Mouse (Mus musculus): ENCODE data around the gene Ddah2. TPM values are rescaled to one million over a fixed set of nuclear protein-coding genes. Genes with fewer than 3 reads are reported as not detected.
A peak's percentile ranks its signal among the peaks of the same experiment; 100 is the strongest.

Ddah2 gene
- total and polyA plus RNA-seq, 2 experiments from 2014 or later: 204 to 210 TPM

DNA sequence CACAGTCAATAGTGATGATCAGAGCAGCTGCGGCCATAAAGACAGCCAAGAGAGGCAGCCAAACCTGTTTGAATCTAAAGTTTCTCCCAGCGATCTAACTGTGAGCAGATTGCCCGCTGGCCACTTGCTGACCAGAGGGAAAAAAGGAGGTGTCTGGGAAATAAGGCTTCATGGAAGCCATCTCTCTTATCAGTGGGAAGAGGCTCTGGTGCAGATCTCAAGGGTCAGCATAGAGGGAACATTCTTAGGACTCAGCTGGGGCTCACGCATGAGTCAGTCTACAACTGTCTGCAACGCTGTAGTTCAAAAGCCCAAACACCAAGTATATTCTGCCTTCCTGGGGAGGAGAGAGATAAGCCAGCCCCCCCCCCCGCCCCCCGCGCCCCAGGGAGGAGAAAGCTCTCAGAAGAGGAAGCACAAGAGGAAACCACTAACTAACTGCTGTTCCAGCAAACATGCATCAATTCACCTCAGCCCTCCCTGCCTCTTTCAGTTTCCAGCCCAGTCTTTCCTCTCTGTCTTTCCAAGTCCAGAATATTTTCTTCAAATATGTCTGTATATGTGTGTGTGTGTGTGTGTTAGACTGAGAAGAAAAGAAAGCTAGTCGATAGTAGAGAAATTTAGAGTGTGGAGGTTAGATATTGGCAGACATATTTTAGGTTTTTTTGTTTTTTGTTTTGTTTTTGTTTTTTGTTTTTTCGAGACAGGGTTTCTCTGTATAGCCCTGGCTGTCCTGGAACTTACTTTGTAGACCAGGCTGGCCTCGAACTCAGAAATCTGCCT, 10.5 kb upstream of the Ddah2 start:
- Histone ChIP-seq H3K36me3 (ENCODE audit: insufficient read depth, low read length) (no peaks in the 10 kb centered on the region), H3K4me2 (ENCODE audit: low read depth, low read length, poor library complexity, severe bottlenecking) (no peak overlapping the region), H3K27ac (ENCODE audit: low read depth, low read length) (no peak overlapping the region), H3K4me1 (ENCODE audit: insufficient read depth, low read length) (no peaks in the 10 kb centered on the region; the same call in 1 of the 2 replicates), H3K9ac (replicated peaks; ENCODE audit: low read length, poor library complexity, severe bottlenecking) (no peak overlapping the region), H3K9me3 (ENCODE audit: low read length) (no peaks in the 10 kb centered on the region), H3K4me3 (ENCODE audit: low read depth, low read length) (no peak overlapping the region), H3K27me3 (ENCODE audit: insufficient read depth, low read length) (no peaks in the 10 kb centered on the region)
- TF ChIP-seq CTCF (IDR thresholded peaks at IDR 0.05): no peak
- 34% methylated on average over 11 of the region's 11 CpGs for WGBS
- ATAC-seq (ENCODE audit: low FRiP score) (no peak), DNase-seq (ENCODE audit: low spot score) (no peak)

DNA sequence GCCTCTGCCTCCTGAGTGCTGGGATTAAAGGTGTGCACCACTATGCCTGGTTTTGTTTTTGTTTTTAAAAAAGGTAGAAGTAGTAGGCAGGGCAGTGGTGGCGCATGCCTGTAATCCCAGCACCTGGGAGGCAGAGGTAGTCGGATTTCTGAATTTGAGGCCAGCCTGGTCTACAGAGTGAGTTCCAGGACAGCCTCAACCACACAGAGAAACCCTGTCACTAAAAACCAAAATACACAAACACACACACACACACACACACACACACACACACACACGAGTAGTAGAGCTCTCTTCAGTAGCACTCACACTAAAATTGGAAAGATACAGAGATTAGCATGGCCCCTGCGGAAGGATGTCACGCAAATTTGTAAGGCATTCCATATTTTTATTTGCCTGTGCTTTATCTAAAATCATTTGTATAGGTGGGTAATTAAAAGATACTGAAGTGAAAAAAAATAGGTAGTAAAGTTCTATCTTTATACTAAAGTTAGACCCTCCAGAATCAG, 9.8 kb upstream of the Ddah2 start:
- H3K27ac ChIP-seq (ENCODE audit: low read depth, low read length): no peak overlapping the region
- H3K4me1 ChIP-seq (ENCODE audit: insufficient read depth, low read length): no peaks in the 10 kb centered on the region; the same call in 1 of the 2 replicates
- H3K4me3 ChIP-seq (ENCODE audit: low read depth, low read length): no peak overlapping the region
- H3K27me3 ChIP-seq (ENCODE audit: insufficient read depth, low read length): no peaks in the 10 kb centered on the region
- DNase-seq (ENCODE audit: low spot score): no peak
- H3K36me3 ChIP-seq (ENCODE audit: insufficient read depth, low read length): no peaks in the 10 kb centered on the region
- TF ChIP-seq CTCF (IDR thresholded peaks at IDR 0.05): no peak
- ATAC-seq (ENCODE audit: low FRiP score): no peak
- 68% methylated on average over 5 of the region's 5 CpGs for WGBS
- no peak overlapping the region for H3K4me2 ChIP-seq (ENCODE audit: low read depth, low read length, poor library complexity, severe bottlenecking)
- no peaks in the 10 kb centered on the region for H3K9me3 ChIP-seq (ENCODE audit: low read length)
- no peak overlapping the region for H3K9ac ChIP-seq (replicated peaks; ENCODE audit: low read length, poor library complexity, severe bottlenecking)

DNA sequence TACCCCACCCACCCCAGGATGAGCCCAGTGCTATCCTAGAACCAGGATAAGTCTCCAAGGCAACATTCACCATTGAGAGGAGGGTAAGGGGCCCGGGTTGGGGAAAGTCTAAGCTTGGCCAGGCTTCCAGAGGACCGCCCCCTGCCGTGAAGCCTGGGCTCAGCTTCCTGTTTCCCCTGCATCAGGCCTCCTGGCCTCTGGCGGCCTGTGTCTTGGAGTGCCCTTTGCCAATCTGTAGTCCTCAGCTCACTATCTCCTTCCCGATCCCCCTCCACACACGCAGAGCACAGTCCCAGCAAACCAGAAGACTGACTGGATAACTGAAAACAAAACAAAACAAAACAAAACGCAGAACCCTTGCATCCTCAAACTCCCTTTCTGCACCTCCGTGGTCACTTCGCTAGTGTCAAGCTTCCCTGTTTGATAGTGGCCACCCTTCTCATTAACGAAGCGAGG, 9.2 kb upstream of the Ddah2 start, which contains the start of gene Clic1:
Gene Clic1, plus strand, starts transcription at position 406 of the 456 bp plus-strand sequence.
- H3K9ac ChIP-seq (replicated peaks; ENCODE audit: low read length, poor library complexity, severe bottlenecking): peak within 1 kb of the TSS; percentile 51
- H3K4me2 ChIP-seq (ENCODE audit: low read depth, low read length, poor library complexity, severe bottlenecking): peak within 1 kb of the TSS; percentile 54
- H3K27ac ChIP-seq (ENCODE audit: low read depth, low read length): peak within 1 kb of the TSS; percentile 73
- 7% methylated on average over 11 of the region's 11 CpGs for WGBS
- peak within 1 kb of the TSS; percentile 31 for H3K4me3 ChIP-seq (ENCODE audit: low read depth, low read length)
- H3K4me1 ChIP-seq (ENCODE audit: insufficient read depth, low read length): no peaks in the 10 kb centered on the region; the same call in 1 of the 2 replicates
- peak; percentile 28; the same call in 1 of the 2 replicates for TF ChIP-seq CTCF (IDR thresholded peaks at IDR 0.05)
- no peaks in the 10 kb centered on the region for H3K9me3 ChIP-seq (ENCODE audit: low read length)
- ATAC-seq (ENCODE audit: low FRiP score) (no peak), DNase-seq (ENCODE audit: low spot score) (peak; percentile 76)
- H3K36me3 ChIP-seq (ENCODE audit: insufficient read depth, low read length): no peaks in the 10 kb centered on the region
- no peaks in the 10 kb centered on the region for H3K27me3 ChIP-seq (ENCODE audit: insufficient read depth, low read length)

DNA sequence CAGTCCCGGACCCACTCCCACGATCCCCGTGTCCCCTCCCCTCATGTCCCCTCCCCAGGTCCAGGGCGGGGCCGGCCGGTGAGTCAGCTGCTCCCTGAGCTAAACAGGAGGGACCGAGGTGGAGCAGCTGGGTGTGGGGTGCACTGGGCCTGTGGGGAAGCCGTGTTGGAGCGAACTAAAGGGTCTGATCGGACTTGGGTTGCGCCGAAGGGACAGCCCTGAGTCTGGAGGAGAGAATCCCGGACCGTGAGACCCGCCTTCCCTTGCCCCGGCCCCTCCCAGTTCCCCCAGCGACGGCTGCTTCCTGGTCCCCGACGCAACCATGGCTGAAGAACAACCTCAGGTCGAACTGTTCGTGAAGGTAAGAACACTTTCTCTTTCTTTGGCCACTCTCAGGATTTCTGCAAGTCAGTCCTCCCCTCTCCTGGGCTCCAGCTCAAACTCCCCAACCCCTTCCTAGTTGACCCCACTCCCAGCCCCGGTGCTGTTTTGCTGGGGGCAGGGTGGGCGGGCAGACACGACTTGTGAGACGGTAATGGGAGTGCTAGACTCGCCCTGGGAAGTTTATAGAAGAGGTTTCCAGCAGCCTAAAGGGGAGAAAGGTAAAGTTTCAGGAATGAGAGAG, 8.6 kb upstream of the Ddah2 start:
- DNase-seq (ENCODE audit: low spot score): peak; percentile 59
- peak overlapping the region; percentile 73 for H3K27ac ChIP-seq (ENCODE audit: low read depth, low read length)
- no peak for TF ChIP-seq CTCF (IDR thresholded peaks at IDR 0.05)
- peak overlapping the region; percentile 51 for H3K9ac ChIP-seq (replicated peaks; ENCODE audit: low read length, poor library complexity, severe bottlenecking)
- peak overlapping the region; percentile 54 for H3K4me2 ChIP-seq (ENCODE audit: low read depth, low read length, poor library complexity, severe bottlenecking)
- H3K4me3 ChIP-seq (ENCODE audit: low read depth, low read length): peak overlapping the region; percentile 31
- WGBS: 4% methylated on average over 27 of the region's 27 CpGs
- H3K4me1 ChIP-seq (ENCODE audit: insufficient read depth, low read length): no peaks in the 10 kb centered on the region; the same call in 1 of the 2 replicates
- ATAC-seq (ENCODE audit: low FRiP score): no peak
- no peaks in the 10 kb centered on the region for H3K9me3 ChIP-seq (ENCODE audit: low read length)
- H3K27me3 ChIP-seq (ENCODE audit: insufficient read depth, low read length): no peaks in the 10 kb centered on the region
- H3K36me3 ChIP-seq (ENCODE audit: insufficient read depth, low read length): no peaks in the 10 kb centered on the region

DNA sequence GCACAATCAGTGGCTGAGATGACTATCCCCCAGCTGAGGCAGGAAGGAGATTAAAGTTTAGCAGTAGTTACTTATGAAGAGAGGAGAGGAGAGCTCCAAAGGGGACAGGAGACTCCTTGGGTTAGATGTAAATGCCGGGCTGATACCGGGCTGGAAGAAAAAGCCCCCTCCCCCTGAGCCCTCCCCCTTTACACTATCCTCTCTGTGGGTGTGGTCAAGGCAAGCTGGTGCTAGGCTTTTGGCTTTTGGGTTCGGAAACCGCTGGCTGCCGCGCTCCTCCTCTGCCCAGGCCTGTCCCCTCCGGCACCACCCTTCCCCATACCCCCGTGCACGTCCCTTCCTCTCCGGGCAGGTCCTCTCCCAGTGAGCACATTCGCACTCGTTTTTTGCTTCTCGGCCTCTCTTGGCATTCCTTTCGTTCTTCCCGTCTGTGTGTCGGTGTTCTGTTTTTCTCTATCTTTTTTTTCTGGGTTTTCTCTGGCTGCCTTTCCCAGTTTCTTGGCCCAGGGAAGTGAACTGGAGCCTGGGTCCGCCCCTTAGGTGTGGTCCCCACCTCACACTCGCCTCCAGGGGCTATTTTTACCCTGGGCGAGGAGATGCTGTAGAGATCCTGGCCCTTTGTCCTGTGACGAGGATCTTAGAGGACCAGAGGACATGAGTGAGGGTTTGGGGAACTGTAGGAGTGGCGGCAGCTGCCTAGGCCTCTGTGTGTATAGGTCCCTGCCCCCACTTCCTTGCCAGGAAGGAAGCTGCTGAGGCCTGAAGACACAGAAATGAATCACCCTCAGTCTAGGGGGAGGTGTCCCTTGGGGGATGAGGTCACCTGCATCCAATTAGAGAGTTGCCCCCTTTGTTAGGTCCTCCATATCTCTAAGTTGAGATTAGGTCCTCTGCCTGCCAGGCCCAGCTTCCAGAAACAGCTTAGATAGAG, 7.4 kb upstream of the Ddah2 start:
- TF ChIP-seq CTCF (IDR thresholded peaks at IDR 0.05): no peak
- H3K36me3 ChIP-seq (ENCODE audit: insufficient read depth, low read length): no peaks in the 10 kb centered on the region
- ATAC-seq (ENCODE audit: low FRiP score): peak; percentile 48; the same call in 1 of the 2 replicates
- no peaks in the 10 kb centered on the region for H3K4me1 ChIP-seq (ENCODE audit: insufficient read depth, low read length)
- H3K27ac ChIP-seq (ENCODE audit: low read depth, low read length): peak overlapping the region; percentile 69
- peak; percentile 87 for DNase-seq (ENCODE audit: low spot score)
- H3K9me3 ChIP-seq (ENCODE audit: low read length): no peaks in the 10 kb centered on the region
- peak overlapping the region; percentile 54 for H3K4me2 ChIP-seq (ENCODE audit: low read depth, low read length, poor library complexity, severe bottlenecking)
- H3K27me3 ChIP-seq (ENCODE audit: insufficient read depth, low read length): no peaks in the 10 kb centered on the region
- WGBS: 7% methylated on average over 21 of the region's 21 CpGs
- peak overlapping the region; percentile 52 for H3K9ac ChIP-seq (replicated peaks; ENCODE audit: low read length, poor library complexity, severe bottlenecking)
- peak overlapping the region; percentile 24 for H3K4me3 ChIP-seq (ENCODE audit: low read depth, low read length)

Data from midbrain, postnatal 0 days (tissue).